Mouse (Mus musculus) bone marrow macrophage, adult 2 months (primary cell): ENCODE data around the gene Teddm3. TPM values are rescaled to one million over a fixed set of nuclear protein-coding genes. Genes with fewer than 3 reads are reported as not detected.
"Not testable (repeated sequence)": the region's sequence is repeated elsewhere in the genome, so short reads cannot be mapped to it uniquely, and the experiment has no call there.

ENCODE experiments used
- H3K27ac ChIP-seq: 2 replicates; pipeline ENCODE4 v1.5.1; 2012; ENCODE audit warnings: low read depth, low read length; ENCODE audit not compliant: insufficient read depth
- H3K4me1 ChIP-seq: 2 replicates; pipeline ENCODE4 v1.6.1; 2012; ENCODE audit warnings: low read length; ENCODE audit not compliant: control insufficient read depth, insufficient read depth
- H3K4me3 ChIP-seq: 2 replicates; pipeline ENCODE4 v1.5.1; 2012; ENCODE audit warnings: mild to moderate bottlenecking, low read length, moderate library complexity; ENCODE audit not compliant: insufficient read depth
- CTCF ChIP-seq: IDR thresholded peaks from 2 replicates; pipeline ENCODE4 v1.5.1; 2012; ENCODE audit warnings: low read depth, mild to moderate bottlenecking, low read length, moderate library complexity
- POLR2A ChIP-seq: IDR thresholded peaks from 2 replicates; pipeline ENCODE4 v1.6.1; 2012; ENCODE audit warnings: mild to moderate bottlenecking, low read depth, low read length, borderline replicate concordance
- polyA plus RNA-seq: library from polyadenylated mRNA; stranded (reverse); fragments of >200 nt; gene quantifications from 2 replicates; pipeline ENCODE4 v1.2.4, GENCODE M21; 2012; ENCODE audit not compliant: missing spikeins, insufficient read depth, insufficient read length

The Teddm3 gene
- polyA plus RNA-seq, 1 experiment, result not detected

- H3K4me1 ChIP-seq, result no peaks in the 10 kb centered on the region
- TF ChIP-seq POLR2A (no peak), CTCF (no peak)
- H3K27ac ChIP-seq, result no peak overlapping the region
- H3K4me3 ChIP-seq, result no peak overlapping the region
Observed at GRCm38 (mm10) chr16:21151564-21152361, 2.0 kb downstream of the Teddm3 start.

GRCm38 (mm10) chr16:21149896-21150295, 3.9 kb downstream of the Teddm3 start:
- Histone ChIP-seq H3K4me1 (no peaks in the 10 kb centered on the region), H3K4me3 (no peak overlapping the region), H3K27ac (no peak overlapping the region)
- TF ChIP-seq CTCF (no peak), POLR2A (no peak)

- not testable (repeated sequence) for H3K4me1 ChIP-seq, H3K4me3 ChIP-seq, H3K27ac ChIP-seq
Observed at GRCm38 (mm10) chr16:21148451-21148850, 5.3 kb downstream of the Teddm3 start.

- Histone ChIP-seq H3K27ac (no peak overlapping the region), H3K4me1 (no peaks in the 10 kb centered on the region), H3K4me3 (no peak overlapping the region)
- TF ChIP-seq CTCF (no peak), POLR2A (no peak)
Observed at GRCm38 (mm10) chr16:21136312-21137083, 17.3 kb downstream of the Teddm3 start.

- not testable (repeated sequence) for H3K4me3 ChIP-seq, H3K27ac ChIP-seq, H3K4me1 ChIP-seq
Observed at GRCm38 (mm10) chr16:21127666-21128065, 26.1 kb downstream of the Teddm3 start.

GRCm38 (mm10) chr16:21122776-21123175, 31.0 kb downstream of the Teddm3 start:
- H3K4me3 ChIP-seq, H3K4me1 ChIP-seq, H3K27ac ChIP-seq: not testable (repeated sequence)

GRCm38 (mm10) chr16:21116078-21116477, 37.7 kb downstream of the Teddm3 start:
- no peak for TF ChIP-seq POLR2A
- TF ChIP-seq CTCF, result no peak
- no peak overlapping the region for H3K4me3 ChIP-seq
- H3K27ac ChIP-seq, result no peak overlapping the region
- H3K4me1 ChIP-seq, result no peaks in the 10 kb centered on the region

- TF ChIP-seq CTCF (no peak), POLR2A (no peak)
- Histone ChIP-seq H3K4me1 (no peaks in the 10 kb centered on the region), H3K27ac (no peak overlapping the region), H3K4me3 (no peak overlapping the region)
Observed at GRCm38 (mm10) chr16:21109473-21109872, 44.3 kb downstream of the Teddm3 start.

Other genes starting within 250 kb of the Teddm3 start
- gene Ephb3, start 50.8 kb upstream of the Teddm3 start, polyA plus RNA-seq, result not detected in 2 replicates